Mouse (Mus musculus): ENCODE measurements at regions not wholly inside any gene's neighbourhood (a gene's known extent, or its start where the extent isn't known, plus 50 kb on each side); places are given as distances from the start of the nearest gene placed in this dataset.

DNA sequence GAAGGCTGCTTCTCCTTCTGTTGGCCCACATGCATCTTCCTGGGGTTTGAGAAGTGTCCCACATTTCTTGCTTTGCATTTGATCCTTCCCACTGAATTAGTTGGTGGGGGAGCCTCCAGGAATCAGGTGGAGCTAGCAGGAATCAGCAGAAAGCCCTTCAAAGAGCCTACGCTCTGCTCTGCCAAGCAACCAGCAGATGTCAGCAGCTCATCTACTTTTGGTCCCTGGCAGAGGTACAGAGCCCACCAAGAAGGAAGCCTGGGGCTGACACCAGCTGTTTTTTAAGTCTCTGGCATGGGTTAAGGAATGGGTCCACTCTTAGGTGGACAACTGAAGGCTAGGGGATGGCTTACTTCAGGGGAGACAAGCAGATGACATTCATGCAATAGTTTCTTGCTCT is 123.6 kb upstream of the Smyd2 start:
- TF ChIP-seq CTCF (IDR thresholded peaks at IDR 0.05; ENCODE audit: extremely low read depth, insufficient read depth, low read length), result peak; percentile 73
- TF ChIP-seq POLR2A (IDR thresholded peaks at IDR 0.05; ENCODE audit: extremely low read depth, insufficient read depth, low read length), result no peak
